Mouse (Mus musculus): ENCODE measurements around the gene Sgms1. TPM values are rescaled to one million over a fixed set of nuclear protein-coding genes. Genes with fewer than 3 reads are reported as not detected.
A peak's percentile ranks its signal among the peaks of the same experiment; 100 is the strongest.

The Sgms1 gene
- total RNA-seq, 2 experiments from 2014 or later: 55.6 to 56.4 TPM

DNA sequence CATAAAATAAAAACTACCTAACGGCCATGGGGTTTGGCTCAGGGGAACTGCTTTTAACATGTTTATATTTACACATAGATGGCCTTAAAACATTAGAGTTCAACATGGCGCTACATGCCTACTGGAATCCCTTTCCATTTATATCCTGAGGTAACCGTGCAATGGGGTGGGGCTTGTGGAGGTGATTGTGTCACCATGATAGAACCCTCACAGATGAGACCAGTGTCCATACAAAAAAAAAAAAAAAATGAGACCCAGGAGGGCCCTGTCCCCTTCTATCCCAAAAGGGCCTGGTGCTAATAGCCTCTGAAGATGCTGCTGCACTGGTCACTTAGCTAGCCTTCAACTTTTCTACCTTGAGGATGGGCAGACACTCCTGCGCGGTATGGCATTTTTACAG, 207.0 kb downstream of the Sgms1 start:
- no peak for DNase-seq (ENCODE audit: low spot score)

DNA sequence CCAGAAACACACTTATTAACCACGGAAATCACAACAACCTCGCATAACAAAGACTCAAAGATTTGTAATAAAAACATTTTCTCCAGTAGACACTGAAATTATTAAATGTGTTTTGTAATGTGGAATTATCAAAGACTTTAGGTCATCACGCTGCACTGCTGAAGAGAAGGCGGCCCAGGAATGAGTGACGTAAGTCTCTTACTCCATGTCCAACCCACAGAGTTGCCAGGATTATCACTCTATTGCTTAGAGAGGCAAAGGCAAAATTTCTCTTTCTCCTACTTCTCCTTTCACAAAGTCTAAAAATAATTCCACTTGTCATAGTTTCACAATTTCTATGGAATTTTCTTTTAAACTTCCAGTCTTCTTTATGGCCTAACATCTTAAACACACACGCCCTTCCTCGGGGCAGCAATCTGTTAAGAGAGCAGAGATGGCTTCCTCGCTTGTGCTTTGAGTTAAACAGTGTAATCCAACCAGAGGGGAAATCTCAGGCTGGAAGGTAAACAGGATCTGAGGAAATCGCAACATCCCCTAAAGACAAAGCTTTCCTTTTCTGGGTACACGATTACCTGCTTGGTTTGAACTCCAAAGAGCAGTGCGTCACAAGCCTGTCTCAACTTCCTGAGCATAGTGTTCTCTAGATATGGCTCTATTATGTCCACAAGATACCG, 207.7 kb downstream of the Sgms1 start:
- DNase-seq (ENCODE audit: low spot score): no peak

DNA sequence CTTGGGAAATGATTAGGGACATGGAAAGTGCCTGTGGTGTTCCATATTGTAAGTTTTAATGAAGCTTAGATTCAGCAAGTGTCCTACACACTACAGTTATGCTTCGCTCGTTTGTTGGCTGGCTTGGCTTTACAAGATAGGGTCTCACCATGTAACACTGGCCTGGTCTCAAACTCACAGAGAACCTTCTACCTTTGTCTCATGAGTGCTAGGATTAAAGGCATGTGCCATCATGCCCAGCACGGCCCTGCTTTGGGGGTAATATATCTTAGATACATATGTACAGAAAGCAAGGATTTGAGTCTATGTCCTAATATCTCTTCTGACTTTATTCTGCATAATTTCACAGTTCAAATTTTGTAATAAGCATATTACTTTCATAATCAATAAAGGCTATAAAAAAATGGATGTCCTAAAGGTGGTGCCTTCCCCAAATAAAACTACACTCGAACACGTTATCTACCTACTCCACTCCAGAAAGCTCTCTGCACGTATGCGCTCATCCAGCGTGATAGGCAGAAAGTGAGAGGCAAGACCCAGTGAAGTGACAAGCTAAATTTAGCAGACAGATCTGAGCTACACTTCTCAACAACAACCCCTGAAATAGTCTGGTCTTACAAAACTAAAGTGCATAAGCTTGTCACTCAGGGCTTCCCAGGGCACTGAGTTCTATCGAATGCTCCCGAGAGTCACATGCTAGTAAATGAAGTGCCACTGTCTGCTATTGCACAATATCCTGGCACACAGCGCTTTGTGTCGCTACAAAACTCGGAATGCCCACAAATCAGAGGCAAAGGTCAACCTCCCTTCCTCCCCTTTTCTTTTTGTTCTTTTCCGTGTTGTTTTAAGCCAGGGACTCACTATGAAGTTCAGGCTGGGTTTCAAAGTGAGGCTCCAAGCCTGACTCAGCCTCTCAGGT, 208.5 kb downstream of the Sgms1 start:
- peak; percentile 84 for DNase-seq (ENCODE audit: low spot score)

DNA sequence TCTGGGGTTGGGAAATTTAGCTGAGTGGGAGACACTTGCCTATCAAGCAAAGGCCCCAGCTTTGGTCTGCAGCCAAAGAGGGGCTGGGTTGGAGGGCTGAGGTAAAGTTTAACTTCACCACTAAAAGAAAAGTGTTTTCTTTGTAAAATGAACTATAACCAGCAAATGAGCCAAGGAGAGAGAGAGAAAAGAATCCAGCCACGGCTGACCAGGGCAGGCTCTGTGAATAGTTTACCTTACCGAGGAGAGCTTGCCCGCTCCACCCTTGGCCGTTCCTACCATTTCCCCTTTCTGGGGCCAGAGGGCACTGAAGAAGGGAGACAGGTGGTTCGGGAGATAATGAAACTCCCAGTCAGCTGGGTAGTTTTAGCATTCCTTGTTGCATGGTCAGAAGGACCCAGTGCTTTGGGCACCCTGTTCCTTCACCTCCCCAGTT, 209.5 kb downstream of the Sgms1 start:
- no peak for DNase-seq (ENCODE audit: low spot score)

DNA sequence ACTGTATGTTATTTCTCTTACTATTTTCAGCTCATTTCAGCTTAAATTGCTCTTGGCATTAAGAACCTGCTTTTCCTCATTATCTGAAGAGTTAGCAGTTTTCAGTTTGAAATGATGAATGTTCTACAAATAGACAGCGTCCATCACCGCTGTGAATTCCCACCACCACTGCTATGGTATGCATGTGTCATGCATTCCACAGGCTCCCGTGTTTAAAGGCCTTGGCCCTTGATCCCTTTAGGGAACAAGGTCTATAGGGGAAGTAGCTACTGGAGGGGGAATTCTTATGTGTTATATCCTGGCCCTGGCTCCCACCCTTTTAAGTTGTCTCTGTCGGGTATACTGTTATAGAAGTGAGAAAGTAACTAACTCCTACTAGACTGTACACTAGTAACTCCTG, 210.0 kb downstream of the Sgms1 start:
- DNase-seq (ENCODE audit: low spot score): no peak

DNA sequence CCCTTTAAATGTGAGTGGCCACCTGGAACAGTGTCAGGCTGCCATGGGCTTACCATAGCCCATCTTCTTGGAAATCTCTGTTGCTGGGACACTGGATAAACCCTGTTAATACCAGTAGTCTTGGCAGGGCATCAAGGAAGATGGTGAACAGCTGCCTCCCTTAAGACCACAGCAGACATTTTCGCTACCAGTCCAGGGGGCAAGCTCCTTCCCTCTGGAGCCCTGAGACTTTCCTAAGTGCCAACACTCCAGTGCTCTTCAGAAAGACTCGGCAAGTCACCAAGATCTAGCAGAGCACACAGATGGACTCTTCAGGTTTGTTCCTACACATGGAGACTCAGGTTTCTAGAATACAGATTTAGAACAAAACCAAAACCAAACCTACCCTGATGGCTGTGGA, 211.4 kb downstream of the Sgms1 start:
- DNase-seq (ENCODE audit: low spot score): peak; percentile 45

DNA sequence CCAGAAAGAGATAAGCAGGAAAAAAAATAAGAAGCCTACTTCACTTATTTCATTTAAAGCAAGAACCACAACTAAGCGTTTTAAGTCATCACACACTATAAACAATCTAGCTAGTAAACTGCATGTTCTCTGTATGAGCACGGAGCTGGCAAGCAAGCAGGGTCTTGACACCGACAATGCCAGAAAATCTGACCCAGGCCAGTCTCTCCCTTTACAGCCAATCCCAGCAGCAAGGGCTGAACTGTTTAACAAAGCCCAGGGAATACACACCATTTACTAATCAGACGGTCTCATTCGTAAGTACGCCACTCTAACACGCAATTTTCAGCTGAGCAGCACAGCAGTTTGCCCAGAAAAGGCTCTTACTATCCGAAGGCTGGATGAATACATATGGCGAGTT, 213.1 kb downstream of the Sgms1 start:
- DNase-seq (ENCODE audit: low spot score): no peak

DNA sequence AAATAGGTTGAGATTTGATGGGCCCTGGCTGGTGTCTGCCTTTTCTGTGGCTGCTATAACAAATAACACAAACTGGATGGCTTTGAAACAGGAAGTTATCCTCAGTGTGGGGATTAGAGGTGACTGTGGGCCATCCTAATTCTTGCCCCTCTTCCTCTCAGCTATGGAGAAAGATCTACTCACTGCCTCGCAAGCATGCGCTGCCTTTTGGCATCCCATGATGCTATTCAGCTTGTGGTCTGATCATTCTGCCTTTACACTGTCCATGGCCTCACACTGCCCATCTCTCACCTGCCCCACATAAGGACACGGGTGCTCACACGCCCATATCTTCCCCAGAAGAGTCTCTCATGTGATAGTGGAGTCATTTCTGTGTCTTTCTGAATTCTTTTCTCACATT, 213.5 kb downstream of the Sgms1 start:
- DNase-seq (ENCODE audit: low spot score): no peak

DNA sequence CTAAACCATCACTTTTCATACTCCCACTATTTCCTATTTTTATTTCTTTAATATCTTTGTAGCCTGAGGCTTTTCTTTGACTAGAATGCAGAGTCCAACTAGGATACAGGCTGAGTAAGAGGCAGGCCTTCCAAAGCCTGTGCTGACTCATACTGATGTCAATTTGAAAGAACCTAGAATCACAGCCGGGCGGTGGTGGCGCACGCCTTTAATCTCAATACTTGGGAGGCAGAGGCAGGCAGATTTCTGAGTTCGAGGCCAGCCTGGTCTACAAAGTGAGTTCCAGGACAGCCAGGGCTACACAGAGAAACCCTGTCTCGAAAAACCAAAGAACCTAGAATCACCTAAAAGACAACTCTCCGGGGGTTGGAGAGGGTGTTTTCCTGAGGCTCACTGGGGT, 214.5 kb downstream of the Sgms1 start:
- no peak for DNase-seq (ENCODE audit: low spot score)

DNA sequence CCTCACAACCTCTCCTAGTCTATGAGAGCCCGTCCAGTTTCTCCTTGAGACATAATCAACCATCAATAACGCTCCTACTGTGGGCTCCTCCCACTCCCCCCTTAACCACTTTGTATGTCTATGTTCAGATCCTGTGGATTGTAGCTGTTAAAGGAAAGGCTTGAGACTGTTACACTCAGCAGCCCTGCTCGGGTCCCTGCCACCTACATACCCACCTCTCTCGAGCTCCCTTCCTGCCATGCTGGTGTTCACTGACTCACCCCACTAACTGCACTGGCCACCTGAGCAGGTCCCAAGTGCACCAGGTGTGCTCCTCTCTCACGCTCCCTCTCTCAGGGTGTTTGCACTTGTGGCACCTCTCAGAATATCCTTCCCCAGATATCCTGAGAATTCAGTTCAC, 215.0 kb downstream of the Sgms1 start:
- no peak for DNase-seq (ENCODE audit: low spot score)

DNA sequence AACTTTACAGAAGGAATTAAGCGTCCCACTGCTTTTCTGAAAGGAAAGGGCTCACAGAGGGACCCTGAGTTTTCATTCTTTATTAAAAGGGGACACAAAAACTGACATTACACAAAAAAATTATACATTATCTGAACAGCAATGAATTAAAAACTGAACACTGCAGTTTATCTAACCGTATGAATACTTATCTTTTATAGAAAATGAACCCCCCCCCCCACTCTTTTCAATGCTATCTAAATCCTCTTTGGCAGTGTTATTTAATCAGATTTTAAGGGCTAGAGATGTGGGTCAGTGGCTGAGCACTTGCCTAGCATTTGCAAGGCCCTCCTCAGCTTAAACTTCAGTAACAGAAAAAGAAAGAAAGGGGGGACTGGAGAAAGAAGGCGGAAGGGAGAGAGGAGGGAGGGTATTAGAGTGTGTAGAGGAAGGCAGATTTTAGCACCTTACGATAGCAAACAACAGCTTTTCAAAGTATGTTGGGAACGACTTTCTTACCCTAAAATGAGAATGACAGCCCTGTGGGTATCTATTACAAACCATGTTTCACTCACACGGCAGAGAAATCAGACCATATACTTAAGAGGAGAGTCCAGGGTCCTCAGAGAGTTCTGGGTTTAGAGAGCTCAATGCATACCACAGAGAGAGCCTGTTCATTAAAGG, 215.9 kb downstream of the Sgms1 start:
- DNase-seq (ENCODE audit: low spot score): no peak

DNA sequence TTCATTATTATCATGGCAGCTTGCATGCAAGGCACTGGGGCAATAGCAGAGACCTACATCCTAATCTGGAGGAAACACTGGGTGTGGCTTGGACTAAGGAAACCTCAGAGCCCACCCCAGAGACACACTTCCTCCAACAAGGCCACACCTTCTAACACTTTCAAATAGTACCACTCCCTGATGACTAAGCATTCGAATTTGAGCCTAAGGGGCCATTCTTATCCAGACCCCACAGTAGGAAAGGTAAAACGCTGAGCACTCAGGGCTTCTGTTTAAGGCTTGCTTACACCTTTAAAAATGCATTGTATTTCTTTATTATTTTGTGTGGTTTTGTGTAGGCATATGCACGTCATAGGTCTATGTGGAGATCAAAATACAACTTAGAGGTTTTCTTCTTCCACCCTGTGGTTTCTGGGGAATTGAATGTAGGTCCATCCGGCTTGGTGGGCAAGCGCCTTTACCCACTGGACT, 217.0 kb downstream of the Sgms1 start:
- no peak for DNase-seq (ENCODE audit: low spot score)

DNA sequence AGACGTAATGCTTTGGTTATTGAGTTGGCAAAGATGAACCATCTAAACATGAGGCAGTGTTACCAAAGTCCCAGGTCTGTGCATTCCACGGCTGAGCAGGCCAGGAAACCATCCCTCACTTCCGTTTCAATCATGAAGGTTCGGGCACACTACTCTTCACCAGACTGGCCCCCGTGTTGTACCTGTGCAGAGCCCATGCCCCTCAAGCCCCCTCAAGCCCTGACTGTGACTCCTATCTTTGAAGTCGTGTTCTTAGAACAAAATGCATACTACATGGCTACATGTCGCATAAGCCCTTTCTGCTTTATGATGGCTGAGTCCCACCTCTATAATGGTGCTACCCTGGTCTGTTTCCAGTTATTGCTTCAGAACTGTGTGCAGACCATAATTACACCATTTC, 217.5 kb downstream of the Sgms1 start:
- DNase-seq (ENCODE audit: low spot score): no peak

DNA sequence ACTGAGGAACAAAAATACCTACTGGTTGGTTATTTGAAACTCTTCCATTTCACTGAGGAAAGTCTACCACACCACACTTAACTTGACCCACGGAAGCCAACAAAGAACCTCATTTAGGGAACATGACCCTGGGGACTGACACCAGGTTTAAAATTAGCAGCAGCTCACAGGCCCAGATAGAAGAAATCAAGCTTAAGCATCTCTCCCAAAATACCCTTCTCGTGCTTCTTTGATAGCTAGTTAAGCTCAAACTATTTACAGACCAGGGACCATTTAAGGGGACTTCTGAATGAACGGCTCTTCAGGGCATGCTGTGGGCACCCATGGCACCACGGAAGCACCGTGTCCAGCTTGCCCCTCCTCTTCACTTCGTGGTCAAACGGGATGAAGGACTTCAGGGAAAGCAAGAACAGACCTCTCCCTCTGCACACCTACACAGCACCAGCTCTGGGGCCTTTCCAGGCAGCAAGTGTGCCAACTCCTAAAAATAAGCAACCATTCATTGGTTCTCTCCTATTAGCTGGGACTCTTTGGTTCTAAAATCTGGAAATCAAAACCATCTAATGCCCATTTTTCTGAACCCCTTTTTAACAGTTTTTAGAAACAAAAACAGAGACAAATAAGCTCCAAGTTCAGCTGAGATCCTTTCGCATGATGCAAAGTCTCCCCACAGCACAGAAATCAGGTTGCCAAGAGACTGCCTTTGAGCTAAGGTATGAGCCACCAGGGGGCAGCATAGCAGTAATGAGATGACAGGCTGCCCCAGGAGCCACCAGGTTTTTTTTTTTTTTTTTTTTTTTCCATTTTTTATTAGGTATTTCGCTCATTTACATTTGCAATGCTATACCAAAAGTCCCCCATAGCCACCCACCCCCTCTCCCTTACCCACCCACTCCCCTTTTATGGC, 219.6 kb downstream of the Sgms1 start:
- DNase-seq (ENCODE audit: low spot score): peak; percentile 89

DNA sequence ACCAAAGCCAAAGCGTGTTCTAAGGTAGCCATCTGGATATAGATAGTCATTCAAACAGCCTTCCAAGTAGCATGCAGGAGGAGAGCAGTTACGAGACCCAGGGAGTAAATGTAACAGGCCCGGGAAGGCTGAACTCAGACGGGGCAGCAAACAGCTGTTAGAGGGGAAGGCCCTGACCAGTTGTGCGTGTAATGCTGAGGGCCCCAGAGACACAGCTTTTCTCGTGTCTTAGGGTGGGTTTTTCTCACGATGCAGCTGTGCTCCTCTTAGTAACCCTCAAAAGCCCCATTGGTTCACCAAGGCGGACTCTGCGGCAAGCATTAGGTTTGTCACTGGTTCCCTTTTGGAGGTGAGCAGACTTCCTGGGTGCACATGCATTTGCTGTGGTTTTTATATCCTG, 221.5 kb downstream of the Sgms1 start:
- no peak for DNase-seq (ENCODE audit: low spot score)

DNA sequence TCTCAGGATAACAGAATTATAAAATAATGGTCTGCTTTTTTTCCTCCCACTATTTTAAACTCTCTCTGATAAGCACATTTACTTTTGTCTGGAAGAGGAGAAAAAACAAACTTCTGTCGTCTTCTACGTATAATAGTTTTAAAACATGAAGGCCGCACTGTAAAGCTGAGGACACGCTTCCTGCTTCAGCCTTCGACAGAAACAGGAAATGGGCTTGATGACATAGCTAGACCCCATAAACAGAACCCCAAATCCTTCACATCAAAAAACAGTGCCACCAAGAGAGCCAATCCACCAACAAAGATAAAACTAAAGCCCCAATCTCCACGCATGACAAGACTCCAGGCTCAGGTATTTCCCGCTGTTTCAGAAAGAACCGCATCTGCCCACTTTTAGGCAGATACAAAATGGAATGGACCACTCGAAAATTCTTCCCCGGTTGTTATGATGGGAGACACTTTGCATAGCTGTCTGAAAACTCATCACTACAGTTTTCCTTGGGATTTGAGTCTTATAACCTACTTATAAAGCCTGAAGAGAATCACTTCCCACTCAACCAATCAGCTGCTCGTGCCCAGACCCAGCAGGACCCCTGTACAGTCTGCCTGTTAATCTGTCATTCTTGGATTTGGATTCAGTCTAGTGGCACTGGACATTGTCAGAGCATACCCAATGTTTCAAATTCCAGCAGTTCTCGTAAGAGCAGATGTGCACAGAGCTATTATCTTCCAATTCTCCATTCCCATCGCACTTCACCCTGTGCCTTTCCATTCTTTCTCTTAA, 222.5 kb downstream of the Sgms1 start:
- DNase-seq (ENCODE audit: low spot score): no peak

DNA sequence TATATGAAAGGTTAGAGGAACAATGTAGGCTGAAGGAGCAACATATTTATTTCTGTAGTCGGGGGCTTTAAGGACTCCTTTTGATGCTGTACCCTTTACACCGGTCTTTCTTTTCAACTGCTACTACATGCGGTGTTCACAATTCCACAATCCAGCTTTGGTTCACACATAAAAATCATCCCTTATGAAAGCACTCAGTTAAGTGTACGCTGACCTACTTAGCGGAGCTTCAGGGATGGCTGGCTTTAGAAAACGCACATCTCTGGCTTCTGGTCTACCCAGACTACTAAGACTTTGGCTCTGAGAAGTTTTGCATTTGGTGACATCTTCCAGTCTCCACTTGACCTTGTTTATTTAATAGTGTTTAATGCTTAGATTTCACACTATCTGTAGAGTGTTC, 223.8 kb downstream of the Sgms1 start:
- DNase-seq (ENCODE audit: low spot score): no peak

DNA sequence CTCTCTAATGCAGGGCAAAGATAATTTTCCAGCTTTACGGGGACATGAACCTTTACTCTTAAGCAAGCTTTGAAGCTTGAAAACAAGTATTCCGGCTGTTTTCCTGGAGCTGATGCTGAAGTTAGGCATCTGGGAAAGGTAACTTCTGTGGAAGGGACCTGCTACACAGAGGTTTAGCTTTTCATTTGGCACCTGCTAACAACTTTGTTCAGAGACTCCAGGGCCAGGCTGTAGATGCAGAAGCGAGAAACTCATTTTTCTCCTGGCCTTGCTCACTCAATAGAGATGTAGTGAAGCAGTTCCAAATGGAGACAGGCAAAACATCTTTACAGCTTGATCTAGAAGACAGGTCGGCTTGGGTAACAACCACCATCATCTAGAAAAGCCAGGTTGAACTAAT, 225.4 kb downstream of the Sgms1 start:
- no peak for DNase-seq (ENCODE audit: low spot score)

DNA sequence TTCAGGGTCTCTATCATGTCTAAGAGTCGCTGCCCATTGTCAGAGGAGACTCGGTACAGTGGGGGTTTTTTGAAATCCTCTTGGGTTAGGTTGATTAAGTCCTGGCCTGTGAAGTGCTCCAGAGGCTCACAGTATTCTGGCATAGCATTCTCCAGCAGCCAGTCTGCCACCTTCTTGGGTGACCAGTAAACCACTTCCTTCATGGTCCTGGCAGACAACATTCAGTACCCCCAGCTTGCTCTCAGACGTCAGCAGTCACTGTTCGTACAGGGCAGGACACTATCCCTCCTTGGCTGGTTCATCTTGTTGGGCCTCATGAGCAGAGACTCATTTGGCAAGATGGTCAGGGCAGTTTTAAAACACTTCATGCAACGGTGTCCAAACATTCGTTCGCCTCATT, 229.6 kb downstream of the Sgms1 start:
- no peak for DNase-seq (ENCODE audit: low spot score)

DNA sequence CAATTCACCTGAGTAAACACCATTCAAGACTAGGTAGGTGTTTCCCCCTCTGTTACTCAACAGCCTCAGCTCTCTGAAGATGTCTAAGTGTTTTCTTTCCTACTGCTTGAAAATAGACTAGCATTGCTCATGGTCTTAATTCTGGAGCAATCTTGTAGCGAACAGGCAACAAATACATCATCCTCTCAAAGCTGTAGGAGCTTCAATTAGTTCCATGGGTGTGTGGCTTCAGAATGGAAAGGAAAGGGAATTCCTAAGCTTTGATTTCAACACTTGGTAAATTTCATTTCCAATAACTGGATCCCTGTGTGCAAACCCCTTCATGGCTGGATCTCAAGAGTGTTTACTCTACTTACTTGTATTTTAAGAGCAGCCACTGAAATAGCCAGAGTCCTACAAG, 230.3 kb downstream of the Sgms1 start:
- DNase-seq (ENCODE audit: low spot score): no peak
